Mouse (Mus musculus): ENCODE measurements around the gene Lgals8. TPM values are rescaled to one million over a fixed set of nuclear protein-coding genes. Genes with fewer than 3 reads are reported as not detected.
A peak's percentile ranks its signal among the peaks of the same experiment; 100 is the strongest.
"Not testable (repeated sequence)": the region's sequence is repeated elsewhere in the genome, so short reads cannot be mapped to it uniquely, and the experiment has no call there.

Lgals8 gene
- polyA plus RNA-seq, 1 experiment from 2014 or later = 19.7 TPM

- no peaks in the 10 kb centered on the region for H3K27me3 ChIP-seq (ENCODE audit: control insufficient read depth, insufficient read depth, low read length)
- WGBS = 92% methylated on average over 1 of the region's 1 CpGs
- no peak overlapping the region for H3K9ac ChIP-seq (replicated peaks; ENCODE audit: low read length)
- no peaks in the 10 kb centered on the region for H3K9me3 ChIP-seq (ENCODE audit: control insufficient read depth, low read length)
- no peak overlapping the region for H3K27ac ChIP-seq (replicated peaks; ENCODE audit: low read depth, low read length)
- peaks cover 1% of the 10 kb centered on the region; the same call in 1 of the 2 replicates for H3K4me1 ChIP-seq (ENCODE audit: control insufficient read depth, insufficient read depth, low read length)
- no peaks in the 10 kb centered on the region for H3K36me3 ChIP-seq (ENCODE audit: control insufficient read depth, insufficient read depth, low read length)
- no peak overlapping the region for H3K4me2 ChIP-seq (ENCODE audit: low read length)
- ATAC-seq (ENCODE audit: low FRiP score, low TSS enrichment) (no peak), DNase-seq (no peak)
- no peak overlapping the region for H3K4me3 ChIP-seq (replicated peaks; ENCODE audit: low read depth, low read length)
These were observed 3.7 kb upstream of the Lgals8 start for GRCm38 (mm10) chr13:12468488-12468887.

- WGBS = 88% methylated on average over 6 of the region's 6 CpGs
- not testable (repeated sequence) for H3K27ac ChIP-seq (replicated peaks; ENCODE audit: low read depth, low read length); H3K4me2 ChIP-seq (ENCODE audit: low read length); H3K4me3 ChIP-seq (replicated peaks; ENCODE audit: low read depth, low read length); H3K27me3 ChIP-seq (ENCODE audit: control insufficient read depth, insufficient read depth, low read length); DNase-seq; ATAC-seq (ENCODE audit: low FRiP score, low TSS enrichment); H3K4me1 ChIP-seq (ENCODE audit: control insufficient read depth, insufficient read depth, low read length); H3K36me3 ChIP-seq (ENCODE audit: control insufficient read depth, insufficient read depth, low read length); H3K9ac ChIP-seq (replicated peaks; ENCODE audit: low read length); H3K9me3 ChIP-seq (ENCODE audit: control insufficient read depth, low read length)
These were observed 585 bp downstream of the Lgals8 start for GRCm38 (mm10) chr13:12464159-12464558.

GRCm38 (mm10) chr13:12462623-12463022 lies 2.1 kb downstream of the Lgals8 start:
- no peak overlapping the region for H3K9ac ChIP-seq (replicated peaks; ENCODE audit: low read length)
- WGBS = 84% methylated on average over 4 of the region's 4 CpGs
- no peaks in the 10 kb centered on the region for H3K9me3 ChIP-seq (ENCODE audit: control insufficient read depth, low read length)
- H3K27ac ChIP-seq (replicated peaks; ENCODE audit: low read depth, low read length) = no peak overlapping the region
- no peaks in the 10 kb centered on the region for H3K27me3 ChIP-seq (ENCODE audit: control insufficient read depth, insufficient read depth, low read length)
- DNase-seq (no peak), ATAC-seq (ENCODE audit: low FRiP score, low TSS enrichment) (no peak)
- H3K4me1 ChIP-seq (ENCODE audit: control insufficient read depth, insufficient read depth, low read length) = peaks cover 4% of the 10 kb centered on the region; the same call in 1 of the 2 replicates
- H3K4me3 ChIP-seq (replicated peaks; ENCODE audit: low read depth, low read length) = no peak overlapping the region
- H3K36me3 ChIP-seq (ENCODE audit: control insufficient read depth, insufficient read depth, low read length) = no peaks in the 10 kb centered on the region; the same call in 1 of the 2 replicates
- no peak overlapping the region for H3K4me2 ChIP-seq (ENCODE audit: low read length)

GRCm38 (mm10) chr13:12461730-12462119 lies 3.0 kb downstream of the Lgals8 start:
- no peak for ATAC-seq (ENCODE audit: low FRiP score, low TSS enrichment)
- Histone ChIP-seq H3K4me3 (replicated peaks; ENCODE audit: low read depth, low read length) (peak overlapping the region; percentile 77), H3K4me2 (ENCODE audit: low read length) (peak overlapping the region; percentile 81), H3K9me3 (ENCODE audit: control insufficient read depth, low read length) (no peaks in the 10 kb centered on the region), H3K27ac (replicated peaks; ENCODE audit: low read depth, low read length) (peak overlapping the region; percentile 68), H3K9ac (replicated peaks; ENCODE audit: low read length) (peak overlapping the region; percentile 82), H3K4me1 (ENCODE audit: control insufficient read depth, insufficient read depth, low read length) (peaks cover 4% of the 10 kb centered on the region; the same call in 1 of the 2 replicates), H3K27me3 (ENCODE audit: control insufficient read depth, insufficient read depth, low read length) (no peaks in the 10 kb centered on the region), H3K36me3 (ENCODE audit: control insufficient read depth, insufficient read depth, low read length) (no peaks in the 10 kb centered on the region; the same call in 1 of the 2 replicates)
- WGBS = 4% methylated on average over 7 of the region's 7 CpGs
- no peak for DNase-seq

GRCm38 (mm10) chr13:12460881-12461729 lies 3.6 kb downstream of the Lgals8 start:
- WGBS = under 1% methylated on average over 59 of the region's 59 CpGs
- peak overlapping the region; percentile 77 for H3K4me3 ChIP-seq (replicated peaks; ENCODE audit: low read depth, low read length)
- peak overlapping the region; percentile 82 for H3K9ac ChIP-seq (replicated peaks; ENCODE audit: low read length)
- H3K4me2 ChIP-seq (ENCODE audit: low read length) = peak overlapping the region; percentile 81
- ATAC-seq (ENCODE audit: low FRiP score, low TSS enrichment) (peak; percentile 93), DNase-seq (peak; percentile 91)
- H3K27me3 ChIP-seq (ENCODE audit: control insufficient read depth, insufficient read depth, low read length) = no peaks in the 10 kb centered on the region
- no peaks in the 10 kb centered on the region for H3K9me3 ChIP-seq (ENCODE audit: control insufficient read depth, low read length)
- no peaks in the 10 kb centered on the region; the same call in 1 of the 2 replicates for H3K36me3 ChIP-seq (ENCODE audit: control insufficient read depth, insufficient read depth, low read length)
- peaks cover 4% of the 10 kb centered on the region; the same call in 1 of the 2 replicates for H3K4me1 ChIP-seq (ENCODE audit: control insufficient read depth, insufficient read depth, low read length)
- peak overlapping the region; percentile 68 for H3K27ac ChIP-seq (replicated peaks; ENCODE audit: low read depth, low read length)

- no peak for ATAC-seq (ENCODE audit: low FRiP score, low TSS enrichment)
- no peaks in the 10 kb centered on the region for H3K9me3 ChIP-seq (ENCODE audit: control insufficient read depth, low read length)
- WGBS = 11% methylated on average over 8 of the region's 8 CpGs
- peak; percentile 55 for DNase-seq
- H3K9ac ChIP-seq (replicated peaks; ENCODE audit: low read length) = peak overlapping the region; percentile 82
- H3K27ac ChIP-seq (replicated peaks; ENCODE audit: low read depth, low read length) = peak overlapping the region; percentile 68
- no peaks in the 10 kb centered on the region for H3K27me3 ChIP-seq (ENCODE audit: control insufficient read depth, insufficient read depth, low read length)
- H3K4me2 ChIP-seq (ENCODE audit: low read length) = peak overlapping the region; percentile 81
- H3K4me1 ChIP-seq (ENCODE audit: control insufficient read depth, insufficient read depth, low read length) = peaks cover 4% of the 10 kb centered on the region; the same call in 1 of the 2 replicates
- H3K4me3 ChIP-seq (replicated peaks; ENCODE audit: low read depth, low read length) = peak overlapping the region; percentile 77
- H3K36me3 ChIP-seq (ENCODE audit: control insufficient read depth, insufficient read depth, low read length) = no peaks in the 10 kb centered on the region; the same call in 1 of the 2 replicates
These were observed 4.3 kb downstream of the Lgals8 start for GRCm38 (mm10) chr13:12460443-12460842.

- Histone ChIP-seq H3K9me3 (ENCODE audit: control insufficient read depth, low read length) (no peaks in the 10 kb centered on the region), H3K4me1 (ENCODE audit: control insufficient read depth, insufficient read depth, low read length) (no peaks in the 10 kb centered on the region), H3K9ac (replicated peaks; ENCODE audit: low read length) (no peak overlapping the region), H3K27ac (replicated peaks; ENCODE audit: low read depth, low read length) (no peak overlapping the region), H3K36me3 (ENCODE audit: control insufficient read depth, insufficient read depth, low read length) (peaks cover 17% of the 10 kb centered on the region), H3K27me3 (ENCODE audit: control insufficient read depth, insufficient read depth, low read length) (no peaks in the 10 kb centered on the region), H3K4me3 (replicated peaks; ENCODE audit: low read depth, low read length) (no peak overlapping the region), H3K4me2 (ENCODE audit: low read length) (no peak overlapping the region)
- ATAC-seq (ENCODE audit: low FRiP score, low TSS enrichment) (no peak), DNase-seq (no peak)
- 83% methylated on average over 7 of the region's 7 CpGs for WGBS
These were observed 8.0 kb downstream of the Lgals8 start for GRCm38 (mm10) chr13:12456711-12457110.

- Histone ChIP-seq H3K4me2 (ENCODE audit: low read length) (no peak overlapping the region), H3K4me1 (ENCODE audit: control insufficient read depth, insufficient read depth, low read length) (no peaks in the 10 kb centered on the region)
- no peak for ATAC-seq (ENCODE audit: low FRiP score, low TSS enrichment)
These were observed 9.9 kb downstream of the Lgals8 start for GRCm38 (mm10) chr13:12454686-12455390.

More at GRCm38 (mm10) chr13:12454686-12455390, 9.9 kb downstream of the Lgals8 start:
- Histone ChIP-seq H3K9ac (replicated peaks; ENCODE audit: low read length) (no peak overlapping the region), H3K27ac (replicated peaks; ENCODE audit: low read depth, low read length) (no peak overlapping the region), H3K36me3 (ENCODE audit: control insufficient read depth, insufficient read depth, low read length) (peaks cover 17% of the 10 kb centered on the region), H3K9me3 (ENCODE audit: control insufficient read depth, low read length) (no peaks in the 10 kb centered on the region), H3K4me3 (replicated peaks; ENCODE audit: low read depth, low read length) (no peak overlapping the region), H3K27me3 (ENCODE audit: control insufficient read depth, insufficient read depth, low read length) (no peaks in the 10 kb centered on the region)
- WGBS = 81% methylated on average over 7 of the region's 7 CpGs
- no peak for DNase-seq
